Mouse (Mus musculus) midbrain, embryonic 10.5 days (tissue): ENCODE measurements around the gene Mertk. TPM values are rescaled to one million over a fixed set of nuclear protein-coding genes. Genes with fewer than 3 reads are reported as not detected.
A peak's percentile ranks its signal among the peaks of the same experiment; 100 is the strongest.

Experiments
- DNase-seq: peaks from one replicate; pipeline ENCODE4 v3.0.0-alpha.2; 2017; ENCODE audit warnings: low spot score
- H3K27ac ChIP-seq: fragments of 300-500 bp; sonication (generic); replicated peaks from 2 replicates; pipeline ENCODE4 v1.5.1; 2016; ENCODE audit warnings: mild to moderate bottlenecking
- H3K27me3 ChIP-seq: fragments of 300-500 bp; sonication (generic); 2 replicates; pipeline ENCODE4 v1.6.1; 2016; ENCODE audit warnings: low read depth, mild to moderate bottlenecking; ENCODE audit not compliant: poor library complexity, severe bottlenecking
- H3K36me3 ChIP-seq: fragments of 300-500 bp; sonication (generic); 2 replicates; pipeline ENCODE4 v1.6.1; 2016; ENCODE audit warnings: mild to moderate bottlenecking, moderate library complexity
- H3K4me1 ChIP-seq: fragments of 300-500 bp; sonication (generic); 2 replicates; pipeline ENCODE4 v1.6.1; 2016
- H3K4me3 ChIP-seq: fragments of 300-500 bp; sonication (generic); 2 replicates; pipeline ENCODE4 v1.5.1; 2016; ENCODE audit warnings: mild to moderate bottlenecking, moderate library complexity
- H3K9me3 ChIP-seq: fragments of 300-500 bp; sonication (generic); replicated peaks from 2 replicates; pipeline ENCODE4 v1.6.1; 2016; ENCODE audit warnings: mild to moderate bottlenecking
- WGBS: fragments of 180-500 bp; shearing (Covaris S2); methylation state at CpG from one replicate; pipeline ENCODE4 v1.1.7; 2016; 5-methylcytosine and 5-hydroxymethylcytosine counted together
- polyA plus RNA-seq: library from polyadenylated mRNA; unstranded; fragments of >200 nt; fragmentation: Nextera tagmentation; extraction: Ambion mirVana; gene quantifications from 2 replicates; pipeline ENCODE4 v1.2.1, GENCODE M21; 2016

Gene Mertk
- polyA plus RNA-seq, 1 experiment from 2014 or later, result 3.1 TPM

DNA sequence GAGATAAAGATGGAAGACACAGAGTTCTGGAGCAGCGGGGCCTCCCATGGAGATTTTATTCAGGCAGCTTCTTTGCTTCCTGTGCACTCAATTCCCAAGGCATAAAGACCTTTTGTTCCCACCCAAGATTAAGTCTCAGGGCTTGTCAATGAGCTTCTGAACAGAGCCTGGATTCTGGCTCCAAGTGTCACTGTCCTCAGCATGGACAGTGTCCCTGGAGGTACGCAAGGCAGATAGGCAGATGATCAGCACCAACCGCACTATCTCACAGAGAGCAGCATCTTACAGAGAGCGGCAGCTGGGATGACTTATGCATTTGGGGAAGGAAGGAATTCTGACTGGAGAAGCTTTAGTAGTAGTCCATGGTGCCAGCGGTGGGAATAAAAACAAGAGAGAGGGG is 87.6 kb downstream of the Mertk start:
- Histone ChIP-seq H3K4me1 (peaks cover 10% of the 10 kb centered on the region), H3K9me3 (no peaks in the 10 kb centered on the region), H3K36me3 (peaks cover 3% of the 10 kb centered on the region; the same call in 1 of the 2 replicates), H3K27ac (peak overlapping the region; percentile 64), H3K4me3 (no peak overlapping the region), H3K27me3 (no peaks in the 10 kb centered on the region)
- DNase-seq, result no peak
- 52% methylated on average over 5 of the region's 5 CpGs for WGBS

DNA sequence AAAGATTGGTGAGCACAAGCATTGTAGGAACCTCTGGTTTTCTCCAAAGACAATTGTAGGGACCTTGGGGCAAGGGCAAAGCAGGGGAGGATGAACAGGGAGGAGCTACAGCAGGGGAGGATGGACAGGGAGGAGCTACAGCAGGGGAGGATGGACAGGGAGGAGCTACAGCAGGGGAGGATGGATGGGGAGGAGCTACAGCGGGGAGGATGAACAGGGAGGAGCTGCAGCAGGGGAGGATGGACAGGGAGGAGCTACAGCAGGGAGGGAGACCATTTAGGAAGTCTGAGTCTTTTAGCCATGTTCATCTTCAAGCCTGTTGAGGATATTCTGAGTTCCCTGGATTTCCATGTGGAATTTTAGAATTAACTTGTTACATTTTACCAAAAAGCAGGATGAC is 88.0 kb downstream of the Mertk start:
- no peak for DNase-seq
- Histone ChIP-seq H3K4me3 (no peak overlapping the region), H3K9me3 (no peaks in the 10 kb centered on the region), H3K27ac (peak overlapping the region; percentile 64; the same call in 1 of the 2 replicates), H3K27me3 (no peaks in the 10 kb centered on the region), H3K4me1 (peaks cover 10% of the 10 kb centered on the region), H3K36me3 (peaks cover 3% of the 10 kb centered on the region; the same call in 1 of the 2 replicates)
- 73% methylated on average over 1 of the region's 1 CpGs for WGBS

DNA sequence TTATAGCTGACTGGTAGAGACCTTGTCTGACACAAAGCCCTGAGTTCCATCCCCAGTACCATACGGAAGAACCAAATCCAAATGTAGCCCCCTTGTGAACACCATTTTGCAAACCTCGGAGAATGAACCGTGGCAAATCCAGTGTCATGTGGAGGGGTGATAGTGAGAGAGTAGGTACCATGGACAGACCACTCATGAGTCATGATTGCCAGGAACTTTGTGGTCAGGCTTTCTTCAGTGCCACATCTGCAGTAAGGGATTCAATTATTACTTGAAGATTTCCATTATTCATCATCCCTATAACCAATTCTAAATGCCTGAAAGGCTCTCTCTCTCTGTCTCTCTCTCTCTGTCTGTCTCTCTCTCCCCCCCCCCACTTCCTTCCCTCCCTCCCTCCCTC is 89.0 kb downstream of the Mertk start:
- Histone ChIP-seq H3K36me3 (peaks cover 3% of the 10 kb centered on the region; the same call in 1 of the 2 replicates), H3K27ac (no peak overlapping the region), H3K27me3 (no peaks in the 10 kb centered on the region), H3K4me3 (no peak overlapping the region), H3K9me3 (no peaks in the 10 kb centered on the region), H3K4me1 (peaks cover 10% of the 10 kb centered on the region)
- DNase-seq, result no peak
- 95% methylated on average over 3 of the region's 3 CpGs for WGBS

DNA sequence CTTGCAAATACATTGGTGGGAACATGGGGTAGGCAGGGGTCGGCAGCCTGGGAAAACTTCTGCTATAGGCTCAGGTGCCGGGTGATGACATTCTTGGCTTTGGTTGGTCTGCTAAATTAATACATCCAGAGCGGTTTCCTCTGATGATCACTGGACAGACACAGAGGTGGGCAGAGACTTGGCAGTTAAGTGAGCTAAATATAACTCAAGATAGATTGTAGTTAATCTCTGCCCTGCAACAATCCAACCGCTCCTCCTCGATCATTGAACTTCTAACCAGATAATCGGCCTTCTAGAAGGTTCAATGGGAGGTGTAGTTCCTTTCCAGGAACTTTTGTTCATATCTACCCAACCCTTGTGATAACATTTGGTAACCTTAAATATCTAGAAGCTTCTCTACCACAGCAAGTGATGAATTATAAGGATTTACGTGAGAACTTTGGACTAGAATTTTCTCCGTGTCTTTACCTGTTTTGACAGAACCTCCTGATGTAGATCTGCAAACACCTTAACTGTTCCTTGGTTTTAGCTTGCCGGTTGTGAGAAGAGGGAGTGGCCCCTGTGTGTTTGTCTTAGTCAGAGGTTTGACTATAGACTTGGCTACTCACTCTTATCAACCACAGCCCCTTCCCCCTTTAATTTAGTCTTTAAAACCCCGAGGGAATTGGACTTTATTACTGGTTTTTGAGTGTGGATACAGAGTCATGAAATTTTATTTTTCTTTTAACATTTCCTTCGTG is 92.3 kb downstream of the Mertk start:
- no peaks in the 10 kb centered on the region for H3K36me3 ChIP-seq
- no peak for DNase-seq
- H3K4me1 ChIP-seq, result peaks cover 9% of the 10 kb centered on the region
- no peak overlapping the region for H3K27ac ChIP-seq
- WGBS, result 92% methylated on average over 11 of the region's 11 CpGs
- no peaks in the 10 kb centered on the region for H3K27me3 ChIP-seq
- no peak overlapping the region for H3K4me3 ChIP-seq
- no peaks in the 10 kb centered on the region for H3K9me3 ChIP-seq

DNA sequence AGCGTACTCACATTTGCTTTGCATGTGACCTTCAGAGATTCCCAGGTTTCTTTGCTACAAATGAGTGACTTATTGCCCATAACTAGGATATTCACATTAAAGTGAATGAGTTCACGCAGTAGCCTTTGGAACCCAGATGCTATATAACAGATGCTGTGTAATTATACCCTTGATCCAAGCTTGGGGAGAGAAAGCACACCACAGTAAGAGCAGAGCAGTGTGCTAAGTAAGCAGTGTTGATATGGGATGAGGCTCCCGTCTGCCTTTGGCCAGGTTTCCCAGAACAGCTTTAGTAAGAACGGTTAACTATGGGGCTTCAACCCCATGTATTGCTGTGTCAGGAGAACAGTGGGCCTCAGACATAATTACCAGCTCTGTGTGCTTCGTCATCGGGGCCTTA is 95.2 kb downstream of the Mertk start:
- H3K36me3 ChIP-seq, result no peaks in the 10 kb centered on the region
- 82% methylated on average over 6 of the region's 6 CpGs for WGBS
- no peaks in the 10 kb centered on the region for H3K27me3 ChIP-seq
- DNase-seq, result no peak
- H3K9me3 ChIP-seq, result no peaks in the 10 kb centered on the region
- H3K4me1 ChIP-seq, result no peaks in the 10 kb centered on the region
- H3K27ac ChIP-seq, result no peak overlapping the region
- H3K4me3 ChIP-seq, result no peak overlapping the region

DNA sequence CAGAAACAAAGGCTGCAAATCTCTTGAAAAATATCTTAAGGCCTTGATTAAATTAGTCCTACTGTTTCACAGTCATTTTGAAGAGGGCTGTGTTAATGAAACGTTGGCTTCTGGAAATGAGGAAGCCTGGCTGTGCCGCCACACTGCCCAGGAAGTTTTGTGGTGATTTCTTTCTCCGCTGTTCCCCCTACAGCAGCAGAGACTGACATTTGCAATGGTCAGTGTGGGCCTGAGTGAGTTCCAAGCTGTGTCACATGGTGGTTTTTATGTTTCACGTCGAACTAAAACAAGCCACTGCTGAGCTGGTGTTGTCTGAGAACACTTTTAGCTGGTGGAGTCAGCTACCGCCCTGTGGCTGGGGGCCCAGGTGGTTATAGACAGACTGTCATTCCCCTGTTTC is 97.7 kb downstream of the Mertk start:
- no peak for DNase-seq
- Histone ChIP-seq H3K27ac (no peak overlapping the region; the same call in 1 of the 2 replicates), H3K4me1 (no peaks in the 10 kb centered on the region), H3K4me3 (no peak overlapping the region), H3K27me3 (no peaks in the 10 kb centered on the region), H3K36me3 (peaks cover 7% of the 10 kb centered on the region; the same call in 1 of the 2 replicates), H3K9me3 (no peaks in the 10 kb centered on the region)
- 82% methylated on average over 6 of the region's 6 CpGs for WGBS

DNA sequence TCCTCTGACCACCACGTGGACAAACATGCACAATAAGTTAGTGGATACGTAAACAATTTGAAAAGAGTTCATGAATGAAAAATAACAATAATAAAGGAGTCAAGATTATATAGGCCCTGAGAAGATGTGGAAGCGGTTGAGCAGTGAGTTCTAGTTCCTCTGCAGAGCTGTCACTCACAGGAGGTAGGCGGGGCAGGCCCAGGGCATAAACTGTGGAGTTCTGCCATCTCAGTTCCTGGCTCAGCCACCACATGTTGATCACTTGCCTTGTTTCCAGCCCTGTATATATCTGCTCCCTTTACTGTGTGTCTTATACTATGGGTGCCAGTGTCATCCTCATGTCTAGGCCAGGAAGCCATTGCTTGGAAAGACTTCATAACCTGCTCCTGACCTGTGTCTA is 104.7 kb downstream of the Mertk start:
- peaks cover 12% of the 10 kb centered on the region; the same call in 1 of the 2 replicates for H3K36me3 ChIP-seq
- H3K9me3 ChIP-seq, result no peaks in the 10 kb centered on the region
- no peak overlapping the region for H3K4me3 ChIP-seq
- no peaks in the 10 kb centered on the region for H3K27me3 ChIP-seq
- 91% methylated on average over 4 of the region's 4 CpGs for WGBS
- DNase-seq, result no peak
- H3K4me1 ChIP-seq, result no peaks in the 10 kb centered on the region
- no peak overlapping the region for H3K27ac ChIP-seq

DNA sequence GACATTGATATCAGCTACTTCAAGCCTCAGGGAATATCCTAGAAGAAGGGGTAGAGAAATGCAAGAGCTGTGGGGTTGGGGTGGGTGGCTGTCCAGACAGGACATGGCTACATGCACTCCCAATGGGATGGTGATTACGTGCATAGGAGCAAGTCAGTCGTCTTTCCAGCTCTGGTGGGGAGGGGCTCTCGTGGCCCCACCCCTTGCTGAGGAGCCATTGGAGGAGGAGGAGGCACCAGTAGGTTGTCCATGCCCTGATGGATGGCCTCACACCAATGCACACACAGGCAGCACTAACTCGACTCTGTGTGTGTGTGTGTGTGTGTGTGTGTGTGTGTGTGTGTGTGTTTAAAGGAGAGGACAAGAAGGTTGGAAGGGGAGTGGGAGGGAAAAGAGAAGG is 106.6 kb downstream of the Mertk start:
- Histone ChIP-seq H3K27ac (no peak overlapping the region), H3K36me3 (peaks cover 12% of the 10 kb centered on the region; the same call in 1 of the 2 replicates), H3K4me1 (no peaks in the 10 kb centered on the region), H3K9me3 (no peaks in the 10 kb centered on the region), H3K27me3 (no peaks in the 10 kb centered on the region), H3K4me3 (no peak overlapping the region)
- no peak for DNase-seq
- WGBS, result 68% methylated on average over 4 of the region's 4 CpGs

DNA sequence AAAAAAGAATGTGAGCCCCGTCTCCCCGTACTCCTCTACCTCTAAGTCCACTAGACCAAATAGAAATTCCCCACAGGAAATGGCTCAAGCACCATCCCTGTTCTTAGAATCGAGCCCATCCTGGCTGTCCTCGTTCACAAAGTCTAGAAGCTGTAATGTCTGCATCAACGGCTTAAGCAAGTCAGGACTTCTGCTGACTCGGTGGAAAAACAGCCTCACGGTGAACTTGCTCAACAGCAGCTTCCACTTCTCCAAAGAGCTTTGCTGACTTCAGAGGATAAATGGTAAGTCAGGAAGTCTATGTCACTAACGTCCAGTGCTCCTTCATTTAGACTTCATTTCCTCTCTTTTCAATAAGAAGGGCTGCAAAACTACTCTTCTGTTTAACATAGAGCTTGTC is 107.8 kb downstream of the Mertk start:
- Histone ChIP-seq H3K4me1 (no peaks in the 10 kb centered on the region), H3K27me3 (no peaks in the 10 kb centered on the region), H3K36me3 (peaks cover 4% of the 10 kb centered on the region; the same call in 1 of the 2 replicates), H3K9me3 (no peaks in the 10 kb centered on the region), H3K27ac (no peak overlapping the region), H3K4me3 (no peak overlapping the region)
- WGBS, result 87% methylated on average over 8 of the region's 8 CpGs
- DNase-seq, result no peak

DNA sequence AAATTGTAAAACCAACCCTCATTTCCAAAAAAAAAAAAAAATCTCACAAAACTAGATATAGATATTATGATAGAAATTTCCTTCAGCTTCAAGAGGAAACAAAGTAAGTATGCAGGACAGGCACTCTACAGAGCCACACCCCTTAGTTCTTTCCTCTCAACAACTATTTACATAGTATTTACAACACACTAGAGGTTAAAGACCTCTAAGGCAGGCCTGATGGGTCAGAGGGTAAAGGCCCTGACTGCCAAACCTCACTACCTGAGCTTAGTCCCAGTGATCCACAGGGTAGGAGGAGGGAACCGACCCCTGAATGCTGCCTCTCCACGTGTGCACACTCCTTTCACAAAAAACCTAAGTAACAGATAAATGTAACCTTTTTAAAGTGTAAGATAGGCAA is 114.0 kb downstream of the Mertk start:
- H3K4me3 ChIP-seq, result no peak overlapping the region
- no peak for DNase-seq
- H3K27ac ChIP-seq, result no peak overlapping the region
- no peaks in the 10 kb centered on the region for H3K27me3 ChIP-seq
- 39% methylated on average over 2 of the region's 2 CpGs for WGBS
- H3K4me1 ChIP-seq, result peaks cover 11% of the 10 kb centered on the region; the same call in 1 of the 2 replicates
- H3K36me3 ChIP-seq, result no peaks in the 10 kb centered on the region
- no peaks in the 10 kb centered on the region for H3K9me3 ChIP-seq

DNA sequence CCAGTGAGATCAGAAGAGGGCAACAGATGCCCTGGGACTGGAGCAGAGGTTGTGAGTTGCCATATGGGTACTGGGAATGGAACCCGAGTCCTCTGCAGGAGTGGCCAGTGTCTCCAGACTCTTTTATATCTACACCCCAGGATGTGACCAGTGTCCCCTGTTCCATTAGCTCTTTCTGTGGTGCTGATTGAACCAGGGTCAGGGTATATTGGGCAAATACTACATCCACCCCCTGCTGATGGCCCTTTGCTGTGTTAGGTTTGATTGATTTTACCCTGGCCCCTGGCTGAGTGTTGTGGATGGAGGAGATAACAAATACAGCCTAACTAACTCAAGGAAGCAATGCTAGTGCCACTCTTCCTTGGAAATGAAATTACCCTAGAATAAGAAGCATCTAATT is 117.6 kb downstream of the Mertk start:
- H3K27me3 ChIP-seq, result no peaks in the 10 kb centered on the region
- no peak overlapping the region for H3K4me3 ChIP-seq
- no peak for DNase-seq
- WGBS, result 95% methylated on average over 1 of the region's 1 CpGs
- no peak overlapping the region for H3K27ac ChIP-seq
- H3K36me3 ChIP-seq, result no peaks in the 10 kb centered on the region
- H3K4me1 ChIP-seq, result peaks cover 25% of the 10 kb centered on the region
- no peaks in the 10 kb centered on the region for H3K9me3 ChIP-seq

DNA sequence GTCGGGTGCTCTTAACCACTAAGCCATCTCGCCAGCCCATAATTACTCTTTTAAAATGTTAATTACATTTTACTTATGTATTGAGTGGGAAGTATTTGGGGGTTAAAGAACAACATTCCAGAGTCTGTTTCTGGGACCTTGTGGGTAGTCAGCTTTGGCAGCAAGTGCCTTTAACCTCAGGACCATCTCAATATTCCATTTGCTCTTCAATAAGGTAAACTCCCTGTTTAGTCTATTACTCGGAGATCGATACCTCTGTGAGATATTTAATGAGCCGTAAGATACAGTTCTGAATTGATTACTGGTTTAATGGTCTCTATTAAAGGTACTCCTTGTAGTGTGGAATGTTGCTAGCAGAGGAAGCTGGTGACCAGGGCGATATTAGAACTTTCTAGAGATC is 118.2 kb downstream of the Mertk start:
- DNase-seq, result no peak
- no peak overlapping the region for H3K27ac ChIP-seq
- H3K36me3 ChIP-seq, result no peaks in the 10 kb centered on the region
- WGBS, result 56% methylated on average over 6 of the region's 6 CpGs
- no peaks in the 10 kb centered on the region for H3K9me3 ChIP-seq
- no peaks in the 10 kb centered on the region for H3K27me3 ChIP-seq
- peak overlapping the region; percentile 74 for H3K4me3 ChIP-seq
- peaks cover 25% of the 10 kb centered on the region for H3K4me1 ChIP-seq

DNA sequence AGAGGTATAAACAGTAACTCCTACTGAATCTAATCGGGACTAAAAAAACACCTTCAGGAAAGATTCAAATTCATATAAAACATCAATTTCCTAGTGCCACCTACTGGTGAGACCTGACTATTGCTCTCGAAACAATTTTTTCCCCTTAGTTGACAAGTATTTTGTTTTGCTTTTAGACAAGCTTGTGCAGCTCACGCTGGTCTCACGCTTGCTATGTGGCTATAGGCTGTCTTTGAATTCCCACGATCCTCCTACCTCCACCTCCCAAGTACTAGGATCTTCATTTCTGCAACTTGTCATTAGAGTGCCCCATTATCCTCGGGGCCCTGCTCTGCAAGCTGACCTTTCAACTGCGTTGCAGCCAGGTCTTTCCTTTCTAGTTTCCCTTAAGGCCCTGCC is 118.6 kb downstream of the Mertk start:
- H3K4me3 ChIP-seq, result peak overlapping the region; percentile 74
- no peaks in the 10 kb centered on the region for H3K9me3 ChIP-seq
- no peaks in the 10 kb centered on the region for H3K36me3 ChIP-seq
- no peaks in the 10 kb centered on the region for H3K27me3 ChIP-seq
- H3K4me1 ChIP-seq, result peaks cover 25% of the 10 kb centered on the region
- no peak for DNase-seq
- WGBS, result under 1% methylated on average over 7 of the region's 7 CpGs
- H3K27ac ChIP-seq, result peak overlapping the region; percentile 93
